In the genomic region with DNA sequence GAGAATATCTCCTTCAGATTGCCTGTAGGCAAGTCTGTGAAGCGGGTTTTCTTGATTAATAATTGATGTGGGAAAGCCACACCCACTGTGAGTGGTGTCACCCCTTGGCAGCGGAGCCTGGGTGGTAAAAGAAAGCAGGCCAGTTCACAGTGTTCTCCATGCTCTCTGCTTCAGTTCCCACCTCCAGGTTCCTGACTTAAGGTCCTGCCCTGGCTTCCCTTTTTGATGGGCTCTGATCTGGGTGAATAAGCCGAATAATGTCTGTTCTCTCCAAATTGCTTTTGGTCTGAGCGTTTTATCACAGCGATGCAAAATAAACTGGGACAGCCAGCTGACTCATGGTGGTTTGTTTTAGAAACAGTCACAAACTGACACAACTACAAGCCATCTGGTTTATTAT, we compare ENCODE assay signal across 17 mouse cellular contexts.
DNase-seq lines count a peak whose midpoint lies in the region; ATAC-seq and TF ChIP-seq lines count a peak whose summit lies in the region.
"Had no signal": no experiment of that assay in that cellular context is flagged by ENCODE, and none has a peak within 500 bp of the region (broad histone marks: within the 10 kb centered on the region; RNA-seq: fewer than 3 reads in every experiment).

No protein-coding gene starts in this region.

- DNase-seq in heart, adult 18-20 months, result peak; percentile 4 to 7
- no peak for DNase-seq in heart, adult 9 months (ENCODE audit: low spot score in 2 of 2)
- DNase-seq in brain, adult 2 months (ENCODE audit: low read depth, low spot score), result peak; percentile 60
- DNase-seq in layer of hippocampus, adult 9-11 months, result peak; percentile 12
- peak; percentile 80 for DNase-seq in lung, postnatal 10 days
- no peak for DNase-seq in cerebellum, postnatal 25 days
- DNase-seq in cerebellum, adult 18-20 months, result no peak
- DNase-seq: adrenal gland, postnatal 10 days; B cell, adult 2 months; gastrocnemius, postnatal 25 days had no signal

- WGBS in intestine, postnatal 0 days, result 67% methylated on average over 5 of the region's 5 CpGs

- no peak overlapping the region for H3K4me3 ChIP-seq in intestine, postnatal 0 days (ENCODE audit: low read depth, low read length)
- H3K4me3 ChIP-seq: embryonic facial prominence, embryonic 15.5 days; limb, embryonic 12.5 days; midbrain, embryonic 12.5 days; myocyte had no signal

- no peak overlapping the region for H3K4me2 ChIP-seq in intestine, postnatal 0 days (replicated peaks; ENCODE audit: low read depth)
- H3K4me2 ChIP-seq: embryonic facial prominence, embryonic 15.5 days; hindbrain, embryonic 14.5 days; limb, embryonic 12.5 days; midbrain, embryonic 12.5 days had no signal

- no peak for TF ChIP-seq CTCF in intestine, postnatal 0 days (IDR thresholded peaks at IDR 0.05; ENCODE audit: low read depth)

- H3K27me3 ChIP-seq in intestine, postnatal 0 days (replicated peaks; ENCODE audit: control insufficient read depth, insufficient read depth, low read length), result no peaks in the 10 kb centered on the region
- H3K27me3 ChIP-seq: embryonic facial prominence, embryonic 15.5 days; limb, embryonic 12.5 days; midbrain, embryonic 12.5 days had no signal

- H3K9me3 ChIP-seq in intestine, postnatal 0 days (ENCODE audit: control insufficient read depth), result no peaks in the 10 kb centered on the region
- H3K9me3 ChIP-seq: embryonic facial prominence, embryonic 15.5 days; limb, embryonic 12.5 days had no signal

- H3K36me3 ChIP-seq in intestine, postnatal 0 days (ENCODE audit: control insufficient read depth, insufficient read depth), result no peaks in the 10 kb centered on the region
- H3K36me3 ChIP-seq: embryonic facial prominence, embryonic 15.5 days; limb, embryonic 12.5 days; midbrain, embryonic 12.5 days had no signal

- no peak overlapping the region for H3K27ac ChIP-seq in intestine, postnatal 0 days (ENCODE audit: low read depth, low read length)
- H3K27ac ChIP-seq: embryonic facial prominence, embryonic 15.5 days; hindbrain, embryonic 14.5 days; limb, embryonic 12.5 days; midbrain, embryonic 12.5 days had no signal

- H3K4me1 ChIP-seq in intestine, postnatal 0 days (replicated peaks; ENCODE audit: control insufficient read depth, insufficient read depth, low read length), result no peaks in the 10 kb centered on the region
- H3K4me1 ChIP-seq: embryonic facial prominence, embryonic 15.5 days; limb, embryonic 12.5 days; midbrain, embryonic 12.5 days had no signal

- no peak overlapping the region for H3K9ac ChIP-seq in intestine, postnatal 0 days (ENCODE audit: low read depth, low read length)
- H3K9ac ChIP-seq: embryonic facial prominence, embryonic 15.5 days; hindbrain, embryonic 14.5 days; limb, embryonic 12.5 days; midbrain, embryonic 12.5 days had no signal

- no peak for ATAC-seq in intestine, postnatal 0 days
- ATAC-seq: forebrain, embryonic 14.5 days had no signal

Comparison
In these comparisons a context has a peak if more than half of its experiments do, and no peak if none do; other contexts are left out.
1. DNase-seq: peak in heart, adult 18-20 months (2 of 2), brain, adult 2 months (single experiment), layer of hippocampus, adult 9-11 months (single experiment) and lung, postnatal 10 days (single experiment); none in heart, adult 9 months (0 of 2), cerebellum, postnatal 25 days (0 of 2) and cerebellum, adult 18-20 months (0 of 2).